Mouse (Mus musculus): ENCODE data around the gene Chrnb1. TPM values are rescaled to one million over a fixed set of nuclear protein-coding genes. Genes with fewer than 3 reads are reported as not detected.

The Chrnb1 gene
- polyA plus RNA-seq, 1 experiment from 2014 or later, result 5.4 TPM

DNA sequence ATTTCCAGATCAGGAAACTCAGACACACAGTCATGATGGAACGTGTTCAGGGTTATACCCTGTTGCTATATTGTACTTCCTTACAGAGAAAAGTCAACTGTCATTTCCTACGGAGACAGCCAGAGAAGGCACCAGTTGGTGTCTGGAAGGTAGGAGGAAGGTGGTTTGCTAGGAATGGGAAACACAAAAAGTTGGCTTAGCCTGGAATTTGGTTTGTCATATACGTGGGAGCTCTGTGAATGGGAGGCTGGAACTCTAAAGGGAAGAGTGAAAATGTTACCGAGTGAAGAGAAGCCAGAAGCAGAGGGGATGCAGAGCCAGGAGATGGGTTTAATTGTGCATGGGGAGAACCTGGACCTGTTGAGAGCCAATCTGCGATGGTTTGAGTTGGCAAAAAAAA, 4.3 kb downstream of the Chrnb1 start:
- Histone ChIP-seq H3K36me3 (no peaks in the 10 kb centered on the region), H3K9me3 (replicated peaks) (no peaks in the 10 kb centered on the region), H3K9ac (no peak overlapping the region), H3K4me2 (no peak overlapping the region), H3K27me3 (no peaks in the 10 kb centered on the region), H3K27ac (no peak overlapping the region), H3K4me3 (no peak overlapping the region), H3K4me1 (replicated peaks) (peaks cover 11% of the 10 kb centered on the region)
- ATAC-seq (replicated peaks; ENCODE audit: insufficient number of reproducible peaks, insufficient read depth, low FRiP score, low read depth), result no peak
- whole genome bisulfite sequencing, result 60% methylated on average over 5 of the region's 5 CpGs

DNA sequence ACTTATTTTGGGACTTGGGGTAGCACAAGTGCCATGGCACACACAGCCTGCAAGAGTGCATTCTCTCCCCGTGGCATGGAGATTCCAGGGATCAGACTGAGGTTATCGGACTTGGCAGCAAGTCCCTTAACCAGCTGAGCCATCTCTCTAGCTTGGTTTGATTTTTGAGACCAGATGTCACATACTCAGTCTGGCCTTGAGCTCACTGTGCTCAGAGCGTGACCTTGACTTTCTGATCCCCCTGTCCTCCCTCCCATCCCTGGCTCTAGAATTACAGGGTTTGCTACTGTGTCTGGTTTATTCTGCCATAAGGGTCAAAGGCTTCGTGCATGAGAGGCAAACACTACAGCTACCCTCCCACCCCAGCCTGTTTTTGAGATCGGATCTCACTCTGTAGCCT, 6.3 kb downstream of the Chrnb1 start:
- Histone ChIP-seq H3K9ac (no peak overlapping the region), H3K27ac (no peak overlapping the region), H3K36me3 (no peaks in the 10 kb centered on the region), H3K9me3 (replicated peaks) (no peaks in the 10 kb centered on the region), H3K4me1 (replicated peaks) (peaks cover 7% of the 10 kb centered on the region; the same call in 1 of the 2 replicates), H3K4me3 (no peak overlapping the region), H3K27me3 (no peaks in the 10 kb centered on the region), H3K4me2 (no peak overlapping the region)
- ATAC-seq (replicated peaks; ENCODE audit: insufficient number of reproducible peaks, insufficient read depth, low FRiP score, low read depth), result no peak
- WGBS, result 45% methylated on average over 5 of the region's 5 CpGs

DNA sequence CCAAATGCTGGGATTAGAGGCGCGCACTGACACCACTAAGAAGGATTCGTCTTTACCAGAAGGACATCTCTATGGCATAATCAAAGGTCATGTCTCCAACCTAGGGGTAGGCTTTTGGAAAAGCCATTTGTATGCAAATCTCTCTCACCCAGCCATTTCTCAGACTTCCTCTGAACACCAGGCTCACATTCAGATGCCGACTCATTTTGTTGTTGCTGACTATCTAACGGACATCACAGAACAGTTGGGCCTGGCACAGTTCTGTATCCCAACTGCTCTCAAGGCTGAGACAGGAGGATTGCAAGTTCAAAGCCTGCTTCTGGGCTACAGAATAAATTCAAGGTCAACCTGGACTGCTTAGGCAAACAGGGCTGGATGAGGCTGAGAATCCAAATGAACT, 8.4 kb downstream of the Chrnb1 start:
- no peak overlapping the region for H3K27ac ChIP-seq
- no peaks in the 10 kb centered on the region for H3K27me3 ChIP-seq
- H3K36me3 ChIP-seq, result no peaks in the 10 kb centered on the region
- no peak for ATAC-seq (replicated peaks; ENCODE audit: insufficient number of reproducible peaks, insufficient read depth, low FRiP score, low read depth)
- 86% methylated on average over 5 of the region's 5 CpGs for WGBS
- no peak overlapping the region for H3K4me3 ChIP-seq
- H3K9ac ChIP-seq, result no peak overlapping the region
- H3K4me2 ChIP-seq, result no peak overlapping the region
- H3K4me1 ChIP-seq (replicated peaks), result peaks cover 7% of the 10 kb centered on the region; the same call in 1 of the 2 replicates
- H3K9me3 ChIP-seq (replicated peaks), result no peaks in the 10 kb centered on the region

DNA sequence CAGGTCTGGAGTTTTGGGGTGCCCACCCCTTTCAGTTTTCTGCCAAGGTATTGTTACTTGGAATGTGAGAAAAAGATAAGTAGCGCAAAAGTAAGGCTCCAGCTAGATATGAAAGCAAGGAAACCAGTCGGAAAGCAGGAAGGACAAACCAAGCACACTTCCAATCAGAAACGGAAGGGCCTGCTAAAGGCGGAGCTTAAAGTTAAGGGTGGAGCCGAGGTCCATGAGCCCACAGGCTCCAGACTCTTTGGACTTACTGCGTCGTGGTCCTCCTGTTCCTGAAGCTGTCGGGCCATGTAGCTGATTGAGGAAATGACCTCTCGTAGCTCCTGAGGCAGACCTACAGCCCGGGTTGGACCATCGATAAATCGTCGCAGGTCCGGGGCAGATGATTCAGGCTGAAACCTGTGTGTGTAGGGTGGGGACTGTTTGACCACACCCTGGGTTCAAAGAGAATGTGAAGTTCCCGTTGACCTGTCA, 10.9 kb downstream of the Chrnb1 start:
- no peak overlapping the region for H3K9ac ChIP-seq
- ATAC-seq (replicated peaks; ENCODE audit: insufficient number of reproducible peaks, insufficient read depth, low FRiP score, low read depth), result no peak
- H3K4me2 ChIP-seq, result peak overlapping the region; percentile 57
- peaks cover 7% of the 10 kb centered on the region; the same call in 1 of the 2 replicates for H3K4me1 ChIP-seq (replicated peaks)
- H3K27me3 ChIP-seq, result no peaks in the 10 kb centered on the region
- peak overlapping the region; percentile 30 for H3K4me3 ChIP-seq
- no peaks in the 10 kb centered on the region for H3K36me3 ChIP-seq
- 26% methylated on average over 15 of the region's 15 CpGs for WGBS
- H3K27ac ChIP-seq, result no peak overlapping the region
- H3K9me3 ChIP-seq (replicated peaks), result no peaks in the 10 kb centered on the region

DNA sequence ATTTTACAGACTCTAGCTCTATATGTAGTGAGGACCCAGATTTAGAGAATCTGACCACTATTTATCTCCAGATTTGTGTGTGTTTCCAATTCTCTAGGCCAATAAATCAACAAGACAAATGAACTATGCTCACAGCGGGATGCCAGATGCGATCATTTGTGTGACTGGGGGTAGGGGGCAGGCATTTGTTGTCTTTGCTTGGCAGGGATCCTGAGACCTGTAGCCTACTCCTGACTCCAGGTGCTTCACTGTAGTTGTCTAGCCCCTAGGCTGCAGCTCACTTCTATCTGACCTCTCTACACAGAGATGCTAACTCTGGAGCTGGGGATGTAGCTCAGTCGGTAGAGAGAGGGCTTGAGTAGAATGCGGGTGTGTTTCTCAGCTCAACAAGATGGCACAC, 13.9 kb downstream of the Chrnb1 start:
- H3K4me2 ChIP-seq, result no peak overlapping the region
- WGBS, result 36% methylated on average over 4 of the region's 4 CpGs
- H3K4me3 ChIP-seq, result no peak overlapping the region
- no peaks in the 10 kb centered on the region for H3K36me3 ChIP-seq
- H3K4me1 ChIP-seq (replicated peaks), result peaks cover 26% of the 10 kb centered on the region
- ATAC-seq (replicated peaks; ENCODE audit: insufficient number of reproducible peaks, insufficient read depth, low FRiP score, low read depth), result no peak
- H3K9ac ChIP-seq, result no peak overlapping the region
- H3K27ac ChIP-seq, result no peak overlapping the region
- no peaks in the 10 kb centered on the region for H3K9me3 ChIP-seq (replicated peaks)
- H3K27me3 ChIP-seq, result no peaks in the 10 kb centered on the region

DNA sequence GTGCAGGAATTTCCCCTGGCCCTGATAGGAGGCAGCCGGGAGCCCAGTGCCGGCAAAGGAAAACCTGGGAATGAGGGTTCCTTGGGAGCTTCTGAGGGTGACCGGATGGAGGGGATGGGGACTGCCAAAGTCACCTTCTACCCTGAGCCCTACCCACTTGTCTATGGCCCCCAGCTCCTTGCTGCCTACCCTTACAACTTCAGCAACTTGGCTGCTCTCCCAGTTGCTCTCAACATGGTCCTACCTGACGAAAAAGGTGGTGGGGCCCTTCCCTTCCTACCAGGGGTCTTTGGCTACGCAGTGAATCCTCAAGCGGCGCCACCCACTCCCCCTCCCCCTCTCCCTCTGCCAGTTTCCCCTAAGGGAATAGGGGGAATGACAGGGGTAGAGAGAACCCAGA, 16.8 kb downstream of the Chrnb1 start:
- ATAC-seq (replicated peaks; ENCODE audit: insufficient number of reproducible peaks, insufficient read depth, low FRiP score, low read depth), result 0 out of 2 replicates have a peak, but pooled peaks have one; percentile 20
- H3K9me3 ChIP-seq (replicated peaks), result no peaks in the 10 kb centered on the region
- no peak overlapping the region for H3K27ac ChIP-seq
- H3K4me3 ChIP-seq, result no peak overlapping the region
- H3K36me3 ChIP-seq, result 0 out of 2 replicates have a peak, but pooled peaks cover 7% of the 10 kb centered on the region
- WGBS, result 40% methylated on average over 7 of the region's 7 CpGs
- H3K27me3 ChIP-seq, result no peaks in the 10 kb centered on the region
- no peak overlapping the region for H3K4me2 ChIP-seq
- no peak overlapping the region for H3K9ac ChIP-seq
- H3K4me1 ChIP-seq (replicated peaks), result peaks cover 29% of the 10 kb centered on the region

DNA sequence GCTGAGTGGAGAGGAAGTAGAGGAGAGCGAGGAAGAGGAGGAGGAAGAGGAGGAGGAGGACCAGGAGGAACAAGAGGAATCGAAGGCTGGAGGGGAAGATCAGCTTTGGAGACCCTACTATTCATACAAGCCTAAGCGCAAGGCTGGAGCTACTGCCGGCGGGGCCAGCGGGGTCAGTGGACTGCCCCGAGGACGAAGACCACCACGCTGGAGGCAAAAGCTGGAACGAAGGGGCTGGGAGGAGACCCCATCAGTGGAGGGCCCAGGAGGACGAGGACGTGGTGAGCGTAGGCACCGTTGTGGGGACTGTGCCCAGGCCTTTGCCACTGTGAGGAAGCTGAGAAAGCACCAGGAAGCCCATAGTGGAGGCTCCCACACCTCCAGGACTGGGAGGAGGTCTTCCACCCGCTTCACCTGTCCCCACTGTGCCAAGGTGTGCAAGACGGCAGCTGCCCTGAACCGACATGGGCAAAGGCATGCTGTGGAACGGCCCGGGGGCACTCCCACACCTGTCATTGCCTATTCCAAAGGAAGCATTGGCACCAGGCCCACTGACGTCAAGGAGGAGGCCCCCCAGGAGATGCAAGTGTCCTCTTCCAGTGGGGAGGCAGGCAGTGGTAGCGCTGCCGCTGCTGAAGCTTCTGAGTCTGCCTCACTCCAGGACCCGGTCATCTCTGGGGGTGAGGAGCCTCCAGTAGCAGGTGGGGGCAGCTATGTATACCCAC, 17.3 kb downstream of the Chrnb1 start:
- ATAC-seq (replicated peaks; ENCODE audit: insufficient number of reproducible peaks, insufficient read depth, low FRiP score, low read depth), result no peak
- Histone ChIP-seq H3K27ac (no peak overlapping the region), H3K9me3 (replicated peaks) (no peaks in the 10 kb centered on the region), H3K4me2 (no peak overlapping the region), H3K9ac (no peak overlapping the region), H3K4me3 (no peak overlapping the region), H3K4me1 (replicated peaks) (peaks cover 29% of the 10 kb centered on the region), H3K27me3 (no peaks in the 10 kb centered on the region), H3K36me3 (0 out of 2 replicates have a peak, but pooled peaks cover 7% of the 10 kb centered on the region)
- whole genome bisulfite sequencing, result 66% methylated on average over 23 of the region's 23 CpGs

DNA sequence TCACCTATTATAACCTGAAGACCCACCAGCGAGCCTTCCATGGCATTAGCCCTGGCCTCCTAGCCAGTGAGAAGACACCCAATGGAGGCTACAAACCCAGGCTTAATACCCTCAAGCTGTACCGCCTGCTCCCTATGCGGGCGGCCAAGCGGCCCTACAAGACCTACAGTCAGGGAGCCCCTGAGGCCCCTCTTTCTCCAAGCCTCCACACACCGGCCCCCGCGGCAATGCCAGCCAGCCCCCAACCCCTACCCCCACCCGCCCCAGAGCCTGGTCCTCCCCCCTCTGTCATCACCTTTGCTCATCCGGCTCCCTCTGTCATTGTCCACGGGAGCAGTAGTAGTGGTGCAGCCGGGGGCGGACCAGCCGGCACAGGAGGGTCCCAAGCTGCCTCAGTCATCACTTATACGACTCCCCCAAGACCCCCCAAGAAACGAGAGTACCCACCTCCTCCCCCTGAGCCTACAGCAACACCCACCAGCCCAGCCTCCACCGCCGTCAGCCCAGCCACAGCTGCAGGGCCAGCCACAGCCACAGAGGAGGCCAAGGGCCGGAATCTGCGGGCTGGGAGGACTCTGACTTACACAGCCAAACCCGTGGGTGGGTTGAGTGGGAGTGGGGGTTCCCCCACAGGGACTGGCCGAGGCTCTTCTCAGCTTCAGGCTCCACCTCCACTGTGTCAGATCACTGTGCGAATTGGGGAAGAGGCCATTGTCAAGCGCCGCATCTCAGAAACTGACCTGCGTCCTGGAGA, 18.1 kb downstream of the Chrnb1 start:
- H3K27me3 ChIP-seq, result no peaks in the 10 kb centered on the region
- no peak overlapping the region for H3K9ac ChIP-seq
- peaks cover 10% of the 10 kb centered on the region; the same call in 1 of the 2 replicates for H3K36me3 ChIP-seq
- H3K4me3 ChIP-seq, result no peak overlapping the region
- no peak overlapping the region for H3K27ac ChIP-seq
- H3K9me3 ChIP-seq (replicated peaks), result no peaks in the 10 kb centered on the region
- ATAC-seq (replicated peaks; ENCODE audit: insufficient number of reproducible peaks, insufficient read depth, low FRiP score, low read depth), result no peak
- 58% methylated on average over 26 of the region's 26 CpGs for WGBS
- H3K4me2 ChIP-seq, result no peak overlapping the region
- peaks cover 29% of the 10 kb centered on the region for H3K4me1 ChIP-seq (replicated peaks)

DNA sequence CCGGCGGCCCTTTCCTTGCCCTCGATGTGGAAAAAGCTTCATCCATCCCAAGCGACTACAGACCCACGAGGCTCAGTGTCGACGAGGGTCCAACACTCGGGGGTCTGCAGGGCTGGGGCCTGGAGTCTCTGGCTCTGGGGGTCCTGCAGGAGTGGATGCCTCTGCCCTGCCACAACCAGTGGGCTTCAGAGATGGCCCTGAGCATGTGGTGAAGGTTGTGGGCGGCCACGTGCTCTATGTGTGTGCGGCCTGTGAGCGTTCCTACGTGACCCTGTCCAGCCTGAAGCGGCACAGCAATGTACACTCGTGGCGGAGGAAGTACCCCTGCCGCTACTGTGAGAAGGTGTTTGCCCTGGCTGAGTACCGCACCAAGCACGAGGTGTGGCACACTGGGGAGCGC, 19.3 kb downstream of the Chrnb1 start:
- Histone ChIP-seq H3K27me3 (no peaks in the 10 kb centered on the region), H3K4me3 (no peak overlapping the region), H3K36me3 (peaks cover 11% of the 10 kb centered on the region; the same call in 1 of the 2 replicates), H3K4me1 (replicated peaks) (peaks cover 29% of the 10 kb centered on the region), H3K9ac (no peak overlapping the region), H3K4me2 (no peak overlapping the region), H3K27ac (no peak overlapping the region), H3K9me3 (replicated peaks) (no peaks in the 10 kb centered on the region)
- 86% methylated on average over 20 of the region's 20 CpGs for WGBS
- no peak; the same call in 1 of the 2 replicates for ATAC-seq (replicated peaks; ENCODE audit: insufficient number of reproducible peaks, insufficient read depth, low FRiP score, low read depth)

DNA sequence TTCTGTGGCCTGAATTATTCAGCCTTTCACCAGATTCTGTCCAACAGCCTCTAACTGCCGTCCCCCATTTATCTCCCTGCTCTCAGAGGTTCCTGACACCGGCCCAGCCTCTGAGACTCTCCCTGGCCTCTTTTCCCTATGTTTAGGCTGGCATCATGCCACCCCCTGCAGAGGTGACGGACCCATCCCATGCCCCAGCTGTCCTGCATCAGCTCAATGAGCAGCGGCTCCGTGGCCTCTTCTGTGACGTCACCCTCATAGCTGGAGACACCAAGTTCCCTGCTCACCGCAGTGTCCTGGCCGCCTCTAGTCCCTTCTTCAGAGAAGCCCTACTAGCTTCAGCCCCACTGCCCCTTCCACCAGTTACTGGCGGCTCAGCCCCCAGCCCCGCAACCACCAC, 20.0 kb downstream of the Chrnb1 start:
- no peaks in the 10 kb centered on the region for H3K9me3 ChIP-seq (replicated peaks)
- 54% methylated on average over 10 of the region's 10 CpGs for WGBS
- no peak overlapping the region for H3K27ac ChIP-seq
- H3K9ac ChIP-seq, result no peak overlapping the region
- ATAC-seq (replicated peaks; ENCODE audit: insufficient number of reproducible peaks, insufficient read depth, low FRiP score, low read depth), result no peak
- H3K27me3 ChIP-seq, result no peaks in the 10 kb centered on the region
- H3K36me3 ChIP-seq, result peaks cover 11% of the 10 kb centered on the region; the same call in 1 of the 2 replicates
- no peak overlapping the region for H3K4me3 ChIP-seq
- H3K4me2 ChIP-seq, result no peak overlapping the region
- H3K4me1 ChIP-seq (replicated peaks), result peaks cover 29% of the 10 kb centered on the region

DNA sequence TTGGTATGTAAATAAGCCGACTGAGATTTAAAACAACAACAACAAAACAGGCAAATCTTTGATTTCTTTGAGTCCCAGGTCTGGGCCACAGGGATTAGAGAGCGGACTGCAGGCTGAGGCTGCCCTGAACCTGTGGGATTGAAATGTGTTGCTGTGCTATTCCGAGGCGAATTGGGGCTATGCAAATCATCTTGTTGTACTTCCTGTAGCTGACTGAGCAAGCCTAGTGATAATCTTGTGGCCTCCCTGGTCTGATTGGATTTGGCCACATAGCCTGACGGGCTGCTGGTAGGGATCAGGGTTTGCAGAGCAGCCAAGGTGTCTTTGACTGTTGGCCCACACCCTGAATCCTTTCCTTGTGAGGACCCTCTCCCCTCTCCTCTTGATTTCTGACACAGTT, 20.8 kb downstream of the Chrnb1 start:
- no peaks in the 10 kb centered on the region for H3K9me3 ChIP-seq (replicated peaks)
- peaks cover 11% of the 10 kb centered on the region; the same call in 1 of the 2 replicates for H3K36me3 ChIP-seq
- H3K27ac ChIP-seq, result no peak overlapping the region
- H3K4me3 ChIP-seq, result no peak overlapping the region
- no peak overlapping the region for H3K9ac ChIP-seq
- WGBS, result 59% methylated on average over 5 of the region's 5 CpGs
- no peak overlapping the region for H3K4me2 ChIP-seq
- H3K4me1 ChIP-seq (replicated peaks), result peaks cover 29% of the 10 kb centered on the region
- H3K27me3 ChIP-seq, result no peaks in the 10 kb centered on the region
- no peak for ATAC-seq (replicated peaks; ENCODE audit: insufficient number of reproducible peaks, insufficient read depth, low FRiP score, low read depth)
